Mouse (Mus musculus) megakaryocyte, embryonic 14.5 days (primary cell): ENCODE data around the gene Klhl10. TPM values are rescaled to one million over a fixed set of nuclear protein-coding genes. Genes with fewer than 3 reads are reported as not detected.

Experiments used
- H3K27me3 ChIP-seq: replicated peaks from 2 replicates; pipeline ENCODE3; 2012; ENCODE audit warnings: inconsistent platforms
- H3K36me3 ChIP-seq: replicated peaks from 2 replicates; pipeline ENCODE3; 2012; ENCODE audit warnings: low read length, inconsistent platforms, mixed read lengths
- H3K4me1 ChIP-seq: 2 replicates; pipeline ENCODE4 v1.6.1; 2012; ENCODE audit warnings: inconsistent platforms
- H3K4me3 ChIP-seq: replicated peaks from 2 replicates; pipeline ENCODE3; 2012; ENCODE audit warnings: moderate library complexity, mild to moderate bottlenecking, inconsistent platforms
- H3K9me3 ChIP-seq: 2 replicates; pipeline ENCODE4 v1.6.1; 2012; ENCODE audit warnings: inconsistent platforms
- FLI1 ChIP-seq: IDR thresholded peaks from 2 replicates; pipeline ENCODE4 v1.6.1; 2012; ENCODE audit warnings: low read length, inconsistent platforms, mixed read lengths
- GATA1 ChIP-seq: IDR thresholded peaks from 3 replicates; pipeline ENCODE4 v1.6.1; 2012; ENCODE audit warnings: mixed read lengths, low read length, inconsistent platforms, borderline replicate concordance
- polyA plus RNA-seq: library from polyadenylated mRNA; stranded (reverse); fragments of >175 nt; gene quantifications from 2 replicates; pipeline ENCODE4 v1.2.3, GENCODE M21; 2012; ENCODE audit warnings: low replicate concordance; ENCODE audit not compliant: insufficient read depth

Klhl10 gene
- polyA plus RNA-seq, 1 experiment = 0.56 TPM

GRCm38 (mm10) chr11:100408076-100408834, 33.5 kb upstream of the Klhl10 start:
- H3K4me1 ChIP-seq = peaks cover 15% of the 10 kb centered on the region
- H3K9me3 ChIP-seq = no peaks in the 10 kb centered on the region
- H3K27me3 ChIP-seq = peaks cover 67% of the 10 kb centered on the region

GRCm38 (mm10) chr11:100408835-100409462, 32.8 kb upstream of the Klhl10 start:
- no peak overlapping the region for H3K4me3 ChIP-seq
- peaks cover 11% of the 10 kb centered on the region for H3K4me1 ChIP-seq
- no peak for TF ChIP-seq FLI1
- no peak for TF ChIP-seq GATA1
- H3K36me3 ChIP-seq = no peaks in the 10 kb centered on the region
- no peaks in the 10 kb centered on the region for H3K9me3 ChIP-seq
- H3K27me3 ChIP-seq = peaks cover 74% of the 10 kb centered on the region

More at GRCm38 (mm10) chr11:100408076-100408834, 33.5 kb upstream of the Klhl10 start:
- no peak overlapping the region for H3K4me3 ChIP-seq
- TF ChIP-seq FLI1 (no peak), GATA1 (no peak)
- H3K36me3 ChIP-seq = no peaks in the 10 kb centered on the region

GRCm38 (mm10) chr11:100409686-100410085, 32.0 kb upstream of the Klhl10 start:
- Histone ChIP-seq H3K27me3 (peaks cover 80% of the 10 kb centered on the region), H3K4me1 (peaks cover 18% of the 10 kb centered on the region), H3K36me3 (no peaks in the 10 kb centered on the region), H3K4me3 (no peak overlapping the region), H3K9me3 (no peaks in the 10 kb centered on the region)
- TF ChIP-seq GATA1 (no peak), FLI1 (no peak)

GRCm38 (mm10) chr11:100411736-100412135, 30.0 kb upstream of the Klhl10 start:
- peaks cover 23% of the 10 kb centered on the region for H3K4me1 ChIP-seq
- H3K9me3 ChIP-seq = no peaks in the 10 kb centered on the region
- no peak overlapping the region for H3K4me3 ChIP-seq
- peaks cover 89% of the 10 kb centered on the region for H3K27me3 ChIP-seq
- no peaks in the 10 kb centered on the region for H3K36me3 ChIP-seq
- TF ChIP-seq FLI1 (no peak), GATA1 (no peak)

- Histone ChIP-seq H3K4me3 (peak overlapping the region; percentile 90), H3K4me1 (peaks cover 15% of the 10 kb centered on the region), H3K36me3 (no peaks in the 10 kb centered on the region), H3K27me3 (peaks cover 85% of the 10 kb centered on the region), H3K9me3 (no peaks in the 10 kb centered on the region)
- TF ChIP-seq FLI1 (no peak), GATA1 (no peak)
Measured at GRCm38 (mm10) chr11:100413541-100413940, 28.2 kb upstream of the Klhl10 start.

DNA sequence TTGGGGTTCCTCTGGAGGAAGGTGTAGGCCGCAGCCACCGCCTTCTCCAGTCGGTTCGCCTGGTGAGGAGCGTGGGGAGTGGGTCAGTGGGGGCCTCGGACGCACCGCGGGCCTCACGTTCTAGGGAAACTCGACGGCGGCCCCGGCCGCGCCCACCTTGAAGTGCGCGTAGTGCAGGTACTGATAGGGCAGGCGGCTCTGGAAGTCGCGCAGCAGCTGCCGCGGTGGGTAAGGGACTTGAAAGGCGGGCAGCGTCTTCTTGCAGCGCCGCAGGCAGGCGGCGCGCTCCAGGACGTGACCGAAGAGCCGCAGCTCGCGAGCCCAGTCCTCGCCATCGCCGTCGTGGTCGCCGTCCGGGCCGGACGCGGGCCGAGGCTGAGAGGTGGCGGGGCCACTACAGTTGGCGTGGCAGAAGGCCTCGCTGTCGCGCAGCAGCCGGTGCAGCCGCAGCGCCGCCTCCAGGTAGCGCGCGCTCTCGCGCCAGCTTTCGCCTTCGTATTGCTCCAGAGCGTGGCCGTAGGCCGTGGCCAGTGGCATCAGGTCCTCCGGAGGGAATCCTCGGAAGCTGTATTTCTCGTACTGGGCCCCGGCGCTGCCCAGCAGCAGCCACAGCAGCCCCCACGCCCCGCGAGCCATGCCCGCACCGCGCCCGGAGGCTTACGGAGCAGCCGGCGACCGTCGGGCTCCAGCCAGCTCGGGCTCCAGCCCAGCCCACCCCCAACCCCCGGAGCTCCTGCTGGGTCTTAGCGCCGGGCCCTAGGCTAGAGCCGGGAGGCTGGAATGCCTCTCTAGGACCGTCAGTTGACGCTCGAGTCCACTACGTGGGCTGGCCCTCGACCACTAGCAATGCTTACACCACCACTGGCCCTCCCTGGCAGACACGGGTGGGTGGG, 27.4 kb upstream of the Klhl10 start, which contains the start of gene P3h4:
P3h4 (minus strand) TSS at position 816 of the 893 bp plus-strand sequence.
- H3K27me3 ChIP-seq = peaks cover 82% of the 10 kb centered on the region
- no peak for TF ChIP-seq FLI1
- TF ChIP-seq GATA1 = no peak
- H3K36me3 ChIP-seq = no peaks in the 10 kb centered on the region
- peaks cover 15% of the 10 kb centered on the region for H3K4me1 ChIP-seq
- no peaks in the 10 kb centered on the region for H3K9me3 ChIP-seq
- peak within 1 kb of the TSS; percentile 90 for H3K4me3 ChIP-seq

- Histone ChIP-seq H3K9me3 (no peaks in the 10 kb centered on the region), H3K4me3 (peak within 1 kb of the TSS; percentile 90), H3K4me1 (peaks cover 17% of the 10 kb centered on the region), H3K36me3 (no peaks in the 10 kb centered on the region), H3K27me3 (peaks cover 76% of the 10 kb centered on the region)
- TF ChIP-seq GATA1 (no peak), FLI1 (no peak)
Measured at GRCm38 (mm10) chr11:100414914-100415822, 26.5 kb upstream of the Klhl10 start, which contains the start of gene Fkbp10. Gene Fkbp10 (plus strand): TSS chr11:100415697.

DNA sequence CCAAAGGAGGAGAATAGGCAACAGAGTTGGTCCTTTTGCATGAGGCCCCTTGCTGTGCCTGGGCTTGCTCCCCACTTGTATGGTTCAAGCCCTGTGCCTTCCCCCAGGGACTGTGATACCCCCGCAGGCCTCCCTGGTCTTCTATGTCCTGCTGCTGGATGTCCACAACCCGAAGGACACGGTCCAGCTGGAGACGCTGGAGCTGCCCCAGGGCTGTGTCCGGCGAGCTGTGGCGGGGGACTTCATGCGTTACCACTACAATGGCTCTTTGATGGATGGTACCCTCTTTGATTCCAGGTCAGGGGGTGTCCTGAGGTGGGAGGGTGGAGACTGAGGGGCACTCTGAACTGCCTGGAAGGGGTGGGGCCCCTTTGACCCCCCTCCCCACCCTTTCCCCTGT, 20.2 kb upstream of the Klhl10 start:
- TF ChIP-seq FLI1 (no peak), GATA1 (no peak)
- Histone ChIP-seq H3K4me1 (peaks cover 16% of the 10 kb centered on the region), H3K27me3 (peaks cover 60% of the 10 kb centered on the region), H3K4me3 (no peak overlapping the region), H3K9me3 (no peaks in the 10 kb centered on the region), H3K36me3 (no peaks in the 10 kb centered on the region)

- no peaks in the 10 kb centered on the region for H3K36me3 ChIP-seq
- H3K4me3 ChIP-seq = no peak overlapping the region
- peaks cover 20% of the 10 kb centered on the region for H3K4me1 ChIP-seq
- H3K9me3 ChIP-seq = no peaks in the 10 kb centered on the region
- TF ChIP-seq GATA1 (no peak), FLI1 (no peak)
- peaks cover 48% of the 10 kb centered on the region for H3K27me3 ChIP-seq
Measured at GRCm38 (mm10) chr11:100423836-100424235, 17.9 kb upstream of the Klhl10 start.
